Mouse (Mus musculus): ENCODE results near the gene Egr4.
A peak's percentile ranks its signal among the peaks of the same experiment; 100 is the strongest.

The Egr4 gene

DNA sequence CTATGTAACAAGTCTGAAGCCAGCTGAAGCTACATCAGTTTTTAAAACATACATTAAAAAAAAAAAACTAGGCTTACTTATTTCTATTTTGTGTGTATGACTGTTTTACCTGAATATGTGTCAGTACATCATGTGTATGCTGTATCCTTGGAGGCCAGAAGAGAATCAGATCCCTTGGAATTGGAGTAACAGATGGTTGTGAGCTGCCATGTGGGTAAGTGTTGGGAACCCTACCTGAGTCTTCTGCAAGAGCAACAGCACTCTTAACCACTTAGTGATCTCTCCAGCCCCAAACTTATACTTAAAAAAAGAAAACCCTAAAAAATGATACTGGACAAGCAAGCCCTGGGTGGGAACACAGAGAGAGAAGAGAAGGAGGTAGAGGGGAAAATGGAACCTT, 16.4 kb downstream of the Egr4 start:
- DNase-seq (ENCODE audit: extremely low spot score) = no peak

DNA sequence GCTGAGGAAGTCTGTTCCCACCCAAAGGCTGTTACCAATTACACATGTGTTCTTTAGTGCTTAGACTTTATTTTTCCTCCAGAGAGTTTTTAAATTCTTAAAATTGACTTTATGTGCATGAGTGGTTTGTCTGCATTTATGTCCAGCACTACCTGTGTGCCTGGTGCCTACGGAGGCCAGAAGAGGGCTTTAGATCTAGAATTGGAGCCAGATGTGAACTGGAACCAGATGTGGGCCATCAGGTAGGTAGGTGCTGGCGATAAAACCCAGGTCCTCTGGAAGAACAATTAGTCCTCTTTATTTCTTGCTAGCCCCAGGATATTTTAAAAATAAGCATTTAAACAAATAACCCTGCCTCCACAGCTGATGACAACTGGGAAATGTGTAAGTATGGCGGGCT, 21.8 kb downstream of the Egr4 start:
- DNase-seq (ENCODE audit: extremely low spot score) = no peak

DNA sequence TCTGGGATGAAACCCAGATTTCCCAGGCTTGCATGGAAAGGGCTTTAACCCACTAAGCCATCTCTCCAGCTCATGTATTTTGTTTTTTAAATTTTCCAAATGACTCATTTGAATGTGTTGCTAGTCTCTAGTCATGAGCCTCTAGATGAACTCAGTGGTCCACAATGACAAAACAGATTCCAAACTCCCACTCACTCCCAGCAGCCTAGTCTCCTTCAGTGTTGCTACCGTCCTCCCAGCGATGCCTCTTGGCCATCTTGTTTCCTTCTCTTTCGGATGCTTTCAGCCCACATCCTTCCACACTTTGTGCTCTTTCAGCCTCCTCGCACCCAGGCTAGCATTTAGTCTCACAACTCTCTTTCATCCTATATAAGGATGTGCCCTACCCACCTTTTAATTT, 23.1 kb downstream of the Egr4 start:
- DNase-seq (ENCODE audit: extremely low spot score) = no peak

DNA sequence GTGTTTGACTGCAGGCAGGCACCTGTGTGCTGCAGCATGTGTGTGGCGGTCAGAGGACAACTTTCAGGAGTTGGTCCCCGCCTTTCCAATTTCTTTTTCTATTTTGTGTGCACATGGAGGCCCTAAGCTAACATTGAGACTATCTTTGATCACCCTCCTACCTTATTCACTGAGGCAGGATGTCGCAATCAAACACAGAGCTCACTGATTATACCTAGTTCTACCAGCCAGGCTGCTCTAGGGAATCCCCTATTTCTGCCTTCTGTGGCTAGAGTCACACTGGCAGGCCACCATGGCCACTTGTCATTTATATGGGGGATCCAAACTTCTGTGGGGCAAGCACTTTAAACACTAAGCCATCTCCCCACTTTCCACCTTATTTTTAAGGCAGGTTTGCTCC, 23.7 kb downstream of the Egr4 start:
- no peak for DNase-seq (ENCODE audit: extremely low spot score)

DNA sequence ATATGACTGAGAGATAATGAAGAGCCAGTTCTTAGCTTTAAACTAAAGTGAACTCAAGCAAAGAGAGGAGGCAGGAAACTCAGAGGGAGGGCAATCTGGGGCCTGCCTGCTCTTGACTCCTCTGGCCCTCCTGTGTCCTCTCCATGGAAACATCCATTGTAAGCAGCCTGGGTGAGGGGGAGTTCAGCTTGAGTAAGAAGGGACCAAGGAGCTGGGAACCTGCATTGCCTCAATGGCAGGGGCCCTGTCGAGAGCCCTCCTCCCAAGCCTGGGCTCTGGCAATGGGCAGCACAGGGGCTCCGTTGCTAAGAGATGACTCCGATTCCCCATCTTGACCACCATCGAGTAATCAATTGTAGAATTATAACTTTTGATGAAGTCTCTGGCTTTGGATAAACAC, 24.9 kb downstream of the Egr4 start:
- DNase-seq (ENCODE audit: extremely low spot score) = peak; percentile 14

DNA sequence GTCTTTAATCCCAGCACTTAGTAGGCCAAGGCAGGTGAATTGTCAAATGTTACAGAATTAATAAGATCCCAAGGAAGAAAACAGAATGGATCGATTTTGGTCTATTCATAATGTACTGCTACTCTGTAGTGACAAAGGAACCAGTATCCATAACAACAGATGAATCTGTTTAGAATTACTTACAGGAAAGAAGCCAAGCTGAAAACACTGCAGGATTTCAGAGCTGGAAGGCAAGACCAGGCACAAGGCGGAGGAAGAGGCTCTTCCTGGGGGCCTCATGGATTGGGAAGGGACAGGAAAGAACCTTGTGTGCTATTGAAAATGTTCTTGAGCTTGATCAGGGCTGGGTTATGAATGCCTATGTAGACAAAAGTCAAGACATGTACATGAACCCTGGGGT, 27.7 kb downstream of the Egr4 start:
- no peak for DNase-seq (ENCODE audit: extremely low spot score)

DNA sequence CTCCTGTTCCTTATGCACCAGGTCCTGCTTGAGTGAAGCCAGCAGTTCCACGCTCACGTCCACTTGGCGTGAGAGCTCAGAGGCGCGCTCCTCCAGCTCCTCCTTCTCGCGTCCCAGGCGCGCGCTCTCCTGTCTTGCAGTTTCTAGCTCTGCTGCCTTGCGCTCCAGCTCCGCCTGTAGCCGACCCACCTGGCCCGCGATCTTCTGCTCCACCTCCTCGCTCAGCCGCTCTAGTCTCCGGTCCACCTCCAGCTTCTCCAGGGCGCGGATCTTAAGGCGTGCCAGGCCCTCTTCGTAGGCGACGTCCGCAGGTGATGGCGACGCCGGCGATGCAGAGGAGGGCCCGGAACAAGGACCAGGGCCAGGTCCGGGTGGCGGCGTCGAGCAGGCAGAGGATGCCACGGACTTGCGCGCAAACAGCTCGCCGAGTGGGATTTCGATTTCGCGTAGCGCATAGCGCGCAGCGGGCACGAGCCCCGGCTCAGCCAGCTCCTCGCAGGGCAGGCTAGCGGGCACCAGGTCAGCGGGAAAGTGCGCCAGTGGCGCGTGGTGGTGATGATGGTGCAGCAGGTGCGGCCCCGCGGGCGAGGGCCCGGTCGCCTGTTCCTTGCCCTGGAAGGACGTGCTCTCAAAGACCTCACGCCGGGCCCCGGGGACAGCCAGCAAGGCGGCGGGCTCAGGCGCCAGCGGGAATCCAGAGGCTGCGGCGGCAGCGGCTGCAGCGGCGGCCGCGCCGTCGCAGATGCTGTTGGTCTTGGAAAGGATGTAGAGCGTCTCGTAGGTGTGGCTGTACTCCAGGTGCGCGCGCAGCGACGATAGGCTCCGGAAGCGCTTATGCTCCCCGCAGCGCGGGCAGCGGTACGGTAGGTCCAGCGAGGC, 29.3 kb downstream of the Egr4 start:
- peak; percentile 17 for DNase-seq (ENCODE audit: extremely low spot score)

DNA sequence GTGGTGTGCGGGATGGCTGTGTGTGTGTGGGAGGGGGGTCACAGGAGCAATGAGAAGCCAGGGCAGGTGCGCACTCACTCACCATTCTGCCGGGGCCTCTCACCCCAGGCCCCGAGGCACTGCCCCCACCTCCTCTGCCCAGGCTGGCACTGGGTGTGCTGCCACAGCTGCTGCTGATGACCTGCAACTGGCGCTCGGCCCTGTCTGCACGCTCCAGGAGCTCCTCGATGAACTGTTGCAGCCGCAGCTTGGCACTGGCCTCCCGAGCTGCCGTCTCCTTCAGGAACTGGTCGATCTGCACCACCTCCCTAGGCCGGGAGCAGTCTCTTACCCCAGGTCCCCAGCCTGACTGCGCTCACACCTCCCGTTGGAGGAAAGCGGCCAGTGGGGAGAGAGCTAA, 32.7 kb downstream of the Egr4 start:
- DNase-seq (ENCODE audit: extremely low spot score) = no peak

DNA sequence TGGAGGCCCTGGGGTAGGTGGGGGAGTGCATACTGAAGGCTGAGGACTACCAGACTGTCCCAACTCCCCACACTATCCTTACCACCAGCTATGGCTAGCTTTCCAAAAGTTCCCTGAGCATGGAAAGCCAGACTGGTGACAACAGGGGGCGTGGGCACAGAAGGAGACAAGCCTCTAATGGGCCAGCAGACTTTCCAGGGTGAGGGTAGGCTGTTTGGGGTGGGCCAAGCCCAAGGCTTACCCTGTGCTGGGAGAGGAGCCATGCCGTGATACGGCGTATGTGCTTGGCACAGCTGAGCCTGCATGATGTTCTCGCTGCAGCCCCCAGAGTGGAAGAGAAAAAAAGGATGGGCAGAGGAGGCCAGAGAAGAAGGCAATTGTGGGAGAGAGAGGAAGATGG, 33.4 kb downstream of the Egr4 start:
- no peak for DNase-seq (ENCODE audit: extremely low spot score)

DNA sequence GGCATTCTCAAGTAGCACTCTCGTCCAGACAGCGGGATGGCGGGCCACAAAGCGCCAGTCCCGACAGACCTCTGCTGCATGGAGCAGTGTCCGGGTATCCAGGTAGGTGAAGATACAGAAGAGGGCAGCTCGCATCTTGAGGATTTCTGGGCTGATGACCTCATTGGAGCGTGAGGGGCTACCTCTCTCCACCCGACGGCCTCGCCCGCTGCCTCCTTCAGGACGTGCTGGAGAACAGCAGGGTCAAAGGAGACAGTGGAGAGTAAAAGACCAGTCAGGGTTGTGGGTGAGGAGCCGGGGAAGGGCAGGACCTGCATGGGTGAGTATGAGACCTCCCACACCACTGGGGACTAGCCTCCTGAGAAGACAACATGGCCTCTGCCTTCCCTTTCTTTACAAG, 35.0 kb downstream of the Egr4 start:
- DNase-seq (ENCODE audit: extremely low spot score) = no peak

DNA sequence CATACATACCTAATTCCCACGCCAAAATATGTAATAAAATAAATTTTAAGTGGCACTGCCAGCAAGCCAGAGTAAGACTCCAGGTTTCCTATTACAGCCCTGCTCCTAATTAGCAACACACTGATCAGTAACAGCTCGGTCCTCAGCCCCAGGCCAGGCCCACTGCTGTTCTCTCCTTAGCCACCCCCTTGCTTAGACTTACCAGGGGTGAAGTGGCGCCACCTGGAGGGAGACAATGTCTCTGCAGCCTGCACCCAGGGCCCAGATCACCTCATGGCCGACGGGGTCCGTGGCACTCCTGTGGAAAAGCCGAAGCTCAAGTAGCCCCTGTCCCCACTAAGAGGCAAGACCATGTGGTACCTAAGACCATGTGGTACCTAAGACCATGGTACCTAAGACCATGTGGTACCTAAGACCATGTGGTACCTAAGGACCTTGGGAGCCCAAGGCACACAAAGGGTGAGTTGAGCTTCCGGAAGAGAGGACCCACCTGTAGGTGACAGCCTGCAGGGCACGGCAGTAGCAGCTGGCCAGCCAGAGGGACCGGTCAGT, 35.9 kb downstream of the Egr4 start:
- DNase-seq (ENCODE audit: extremely low spot score) = peak; percentile 39

DNA sequence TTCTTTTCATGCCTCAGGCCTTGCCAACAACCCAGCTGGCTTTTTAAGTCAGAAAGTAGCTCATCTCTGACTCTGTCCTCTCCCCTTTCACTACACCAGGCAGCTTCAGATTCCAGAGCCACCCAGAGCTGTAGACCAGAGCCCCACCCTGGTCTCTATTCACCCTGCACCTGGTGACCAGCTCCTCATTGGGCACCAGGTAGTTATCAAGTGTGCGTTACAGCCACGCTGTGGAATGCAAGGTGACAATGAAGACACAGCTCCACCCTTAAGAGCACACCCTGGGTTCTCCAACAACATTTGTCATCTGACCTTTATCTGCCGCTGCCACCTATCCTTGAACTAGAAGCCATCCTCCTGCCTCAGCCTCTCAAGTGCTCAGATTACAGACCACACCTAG, 37.8 kb downstream of the Egr4 start:
- no peak for DNase-seq (ENCODE audit: extremely low spot score)

DNA sequence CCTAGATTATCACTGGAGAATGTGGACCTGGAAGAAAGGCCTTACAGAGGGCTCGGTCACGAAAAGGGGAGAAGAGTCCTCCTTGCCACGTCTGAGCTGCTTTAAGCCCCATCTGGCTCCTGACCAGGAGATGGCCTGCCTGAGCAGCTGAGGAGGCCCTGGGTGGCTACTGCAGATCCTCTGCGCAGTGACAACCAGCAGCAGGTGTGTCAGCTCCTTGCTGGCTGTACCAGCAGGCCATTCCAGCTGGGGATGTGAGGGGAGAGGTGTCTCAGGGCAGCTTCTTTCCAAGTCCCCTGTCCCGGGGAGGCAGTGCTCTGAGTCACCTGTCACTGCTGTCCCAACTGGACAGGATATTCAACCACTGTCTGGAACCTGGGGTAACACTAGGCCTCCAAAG, 40.8 kb downstream of the Egr4 start:
- no peak for DNase-seq (ENCODE audit: extremely low spot score)

DNA sequence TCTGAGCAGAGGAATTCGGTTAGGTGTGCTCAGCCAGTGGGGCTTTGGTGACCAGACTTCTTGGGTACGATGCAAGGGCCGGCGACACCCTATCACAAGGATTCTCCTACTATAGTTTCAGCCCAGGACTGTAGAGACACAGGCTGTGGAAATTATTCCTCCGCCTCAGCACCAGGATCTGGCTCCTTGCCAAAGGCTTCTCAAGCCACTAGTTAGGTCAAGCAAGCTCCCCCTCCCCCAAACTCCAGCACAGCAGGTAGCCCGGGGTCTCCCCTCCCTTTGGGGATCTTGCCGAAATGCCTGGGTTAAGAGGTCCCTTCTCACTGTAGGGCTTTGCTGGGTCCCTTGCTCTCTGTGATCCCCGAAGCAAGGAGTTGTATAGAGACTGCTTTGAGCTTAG, 41.4 kb downstream of the Egr4 start:
- DNase-seq (ENCODE audit: extremely low spot score) = no peak

DNA sequence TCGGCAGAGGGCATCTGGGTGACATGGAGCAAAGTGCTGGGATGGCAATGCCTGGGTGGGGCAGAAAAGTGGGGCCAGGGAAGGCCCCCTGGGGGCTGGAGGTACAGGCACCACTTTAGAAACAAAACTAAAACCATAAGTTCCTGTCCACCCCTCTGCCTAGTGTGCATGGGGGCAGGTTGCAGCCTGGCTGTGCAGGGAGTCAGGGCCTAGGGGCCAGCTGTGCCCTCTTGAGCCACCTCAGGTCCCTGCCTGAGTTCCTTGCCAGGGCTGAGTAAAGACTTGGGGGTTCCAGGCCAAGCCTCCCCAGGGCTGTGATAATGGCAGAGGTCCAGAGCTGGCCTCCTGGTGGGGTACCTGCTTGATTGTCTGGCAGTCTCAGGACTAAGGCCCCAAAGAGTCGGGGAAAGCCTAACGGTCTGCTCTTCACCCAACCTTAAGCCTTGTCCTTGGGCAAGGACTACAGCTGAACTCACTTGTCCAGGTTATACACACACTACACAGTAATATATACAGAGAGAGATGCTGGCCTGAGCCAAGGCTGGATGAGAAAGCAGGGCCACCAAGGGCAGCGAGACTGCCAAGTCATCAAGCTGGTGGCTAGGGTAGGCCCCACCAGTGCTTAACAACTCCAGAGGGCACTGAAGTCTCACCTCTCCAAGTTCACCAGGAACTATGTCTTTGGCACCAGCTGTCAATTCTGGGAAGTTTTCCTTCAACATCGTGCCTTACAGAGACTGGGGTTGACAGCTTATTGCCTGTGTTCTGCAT, 43.5 kb downstream of the Egr4 start:
- peak; percentile 6 for DNase-seq (ENCODE audit: extremely low spot score)

DNA sequence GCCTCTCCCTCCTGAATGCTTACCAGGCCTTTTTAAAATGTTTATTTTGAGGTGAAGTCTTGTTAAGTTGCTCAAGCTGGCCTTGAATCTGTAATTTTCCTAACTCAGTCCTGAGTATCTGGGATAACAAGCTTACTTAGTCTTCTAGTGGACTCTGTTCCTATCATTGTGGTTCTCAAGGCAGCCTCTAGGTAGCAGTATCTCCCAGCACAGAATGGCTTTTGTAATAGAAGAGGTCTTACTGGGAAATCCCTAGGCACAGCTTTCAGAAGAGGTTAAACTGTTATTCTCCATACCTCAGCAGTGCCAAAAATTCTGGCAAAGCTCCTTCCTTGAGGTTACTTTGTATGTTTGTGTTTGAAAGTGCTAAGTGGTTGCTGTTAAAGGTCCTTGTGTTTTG, 48.0 kb downstream of the Egr4 start:
- DNase-seq (ENCODE audit: extremely low spot score) = no peak
